Mouse (Mus musculus) lung, postnatal 25 days (tissue): ENCODE data around the gene Epha5.

ENCODE experiments used
- DNase-seq: peaks from one replicate; pipeline ENCODE4 v3.0.0; 2022; ENCODE audit warnings: low spot score

Gene Epha5

DNA sequence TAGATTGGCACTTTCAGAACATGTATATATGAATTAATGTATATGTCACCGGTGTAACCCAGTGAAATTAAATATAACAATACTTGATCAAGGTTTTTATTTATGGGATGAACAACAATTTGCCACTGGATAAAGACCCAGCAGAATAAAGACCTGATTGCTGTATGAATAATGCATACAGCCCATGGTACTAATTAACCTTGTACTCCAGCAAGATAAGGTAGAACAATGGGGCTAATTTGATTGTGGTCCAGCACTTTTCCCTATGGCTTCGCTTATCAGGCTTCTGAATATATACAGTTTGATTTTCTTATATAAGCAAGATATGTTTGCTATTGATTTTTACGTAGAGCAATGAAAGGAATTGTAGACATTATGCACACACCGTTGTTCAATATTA, 103.6 kb downstream of the Epha5 start:
- no peak for DNase-seq

DNA sequence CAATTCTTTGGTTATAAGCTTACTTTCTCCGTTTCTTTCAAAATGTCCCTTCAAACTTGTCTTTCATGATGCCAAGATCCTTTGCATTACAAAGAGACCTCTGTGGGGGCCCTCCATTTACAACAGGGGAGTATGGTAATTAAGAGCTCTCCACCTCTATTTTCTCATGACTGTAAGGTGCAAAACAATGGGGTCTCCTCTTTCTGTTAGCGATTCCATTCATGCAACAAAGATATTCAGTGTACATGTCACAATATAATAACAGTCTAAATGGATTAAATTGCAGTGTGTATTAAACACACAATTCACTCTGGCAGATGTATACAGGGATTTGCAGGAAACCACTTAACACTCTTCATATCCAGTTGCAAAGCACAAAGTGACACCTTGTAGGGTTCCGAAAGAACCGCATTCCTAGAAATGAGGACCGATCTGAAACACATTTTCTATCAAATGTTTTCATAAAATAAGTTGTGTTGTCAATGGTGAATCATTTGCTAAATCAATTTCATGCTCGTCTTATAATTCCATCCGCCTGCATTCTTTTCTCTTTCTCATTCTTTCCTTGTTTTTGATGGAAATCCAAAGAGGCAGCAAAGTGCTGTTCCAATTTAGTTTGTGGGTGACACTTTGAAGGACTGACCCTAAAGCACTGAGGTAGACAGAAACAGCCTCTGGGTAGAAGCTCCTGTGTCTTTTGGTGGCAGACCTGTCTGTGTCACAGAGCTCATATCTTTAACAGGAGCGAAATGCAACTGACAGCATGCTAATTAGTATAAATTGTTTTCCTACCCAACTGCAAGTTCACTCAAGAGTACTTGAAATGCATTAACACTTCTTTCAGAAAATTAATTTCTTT, 118.1 kb downstream of the Epha5 start:
- DNase-seq = no peak

DNA sequence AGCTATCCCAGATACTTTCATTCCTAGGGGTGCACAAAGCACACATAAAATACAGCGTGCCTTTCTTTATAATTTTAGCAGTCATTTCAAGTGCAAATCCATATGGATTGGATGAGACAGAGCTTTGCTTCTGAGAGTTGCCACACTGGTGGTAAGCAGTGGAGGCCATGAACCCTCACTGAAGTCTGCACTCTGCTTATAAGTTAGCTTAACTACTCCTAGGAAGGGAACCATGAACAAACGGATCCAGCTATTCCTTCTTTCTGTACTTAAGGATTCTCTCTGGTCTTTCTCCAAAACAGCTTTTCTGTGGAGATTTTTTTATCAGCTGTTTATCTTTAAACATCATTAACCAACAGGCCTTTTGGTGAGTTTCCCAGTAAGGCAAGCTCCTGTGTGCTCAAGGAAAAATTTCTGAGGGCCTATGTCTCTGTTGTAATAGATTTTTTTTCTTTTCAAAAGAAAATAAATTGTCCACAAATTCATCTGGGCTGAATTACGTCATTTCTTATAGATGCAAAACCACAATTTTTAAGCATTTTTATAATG, 127.7 kb downstream of the Epha5 start:
- no peak for DNase-seq

- no peak for DNase-seq
Measured at GRCm38 (mm10) chr5:84281290-84282017, 135.7 kb downstream of the Epha5 start.

GRCm38 (mm10) chr5:84276996-84277395, 140.2 kb downstream of the Epha5 start:
- DNase-seq = no peak

GRCm38 (mm10) chr5:84265407-84265806, 151.8 kb downstream of the Epha5 start:
- DNase-seq = no peak

- DNase-seq = no peak
Measured at GRCm38 (mm10) chr5:84263999-84264398, 153.2 kb downstream of the Epha5 start.

DNA sequence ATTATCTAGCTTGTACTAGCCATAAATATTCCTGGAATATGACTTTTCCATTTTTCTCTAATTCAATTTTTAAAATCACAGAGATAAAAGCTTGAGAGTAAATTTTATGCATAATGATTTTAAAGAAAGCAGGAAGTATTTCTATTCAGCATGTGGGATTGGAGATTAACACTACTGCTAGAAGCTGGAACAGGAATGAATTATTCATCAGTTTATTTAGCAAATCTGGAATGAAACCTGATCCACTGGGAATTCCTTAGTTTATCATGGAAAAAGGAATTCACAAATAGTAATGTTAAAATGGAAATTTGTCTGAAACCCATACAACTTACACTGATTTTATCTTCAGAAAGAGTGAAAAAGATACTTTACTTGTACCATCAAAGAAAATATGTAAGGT, 187.2 kb downstream of the Epha5 start:
- DNase-seq = no peak

- DNase-seq = no peak
Measured at GRCm38 (mm10) chr5:84208609-84209008, 208.6 kb downstream of the Epha5 start.

DNA sequence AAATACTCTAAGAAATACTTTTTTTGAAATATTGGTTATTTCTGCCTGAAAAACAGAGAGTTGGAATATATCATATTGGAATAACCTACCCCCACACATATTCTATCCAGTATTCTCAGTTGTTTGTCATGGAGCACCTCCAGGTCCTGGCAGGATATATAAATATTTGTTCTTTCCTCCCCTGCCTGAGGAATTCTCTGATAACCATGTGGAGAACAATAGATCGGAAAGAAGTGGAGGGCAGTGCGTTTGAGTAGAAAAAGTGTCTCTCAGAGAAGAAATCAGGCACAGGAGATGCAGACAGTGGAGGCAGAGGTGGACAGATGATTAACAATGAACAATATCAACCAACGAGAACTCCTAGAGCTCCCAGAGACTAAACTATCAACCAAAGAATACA, 223.8 kb downstream of the Epha5 start:
- no peak for DNase-seq

GRCm38 (mm10) chr5:84184189-84184588, 233.0 kb downstream of the Epha5 start:
- DNase-seq = no peak

- DNase-seq = no peak
Measured at GRCm38 (mm10) chr5:84153095-84153494, 264.1 kb downstream of the Epha5 start.

DNA sequence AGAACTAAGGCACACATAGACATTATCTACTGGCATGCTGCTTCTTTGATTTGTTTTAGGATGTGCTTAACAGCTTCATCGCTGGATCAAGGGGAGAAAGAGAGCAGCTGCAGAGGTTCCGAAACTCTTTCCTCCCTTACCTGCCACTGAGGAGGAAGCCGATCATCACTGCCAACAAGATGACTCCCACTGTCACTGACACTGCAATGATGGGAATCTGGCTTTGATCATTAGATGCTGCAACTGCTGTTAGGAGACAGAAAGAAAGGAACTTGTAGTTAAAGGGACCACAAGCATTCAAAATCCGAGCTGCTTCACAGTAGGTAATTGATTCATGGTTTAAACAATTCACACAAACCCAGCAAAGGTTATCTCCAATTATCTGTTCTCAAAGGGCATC, 275.0 kb downstream of the Epha5 start:
- DNase-seq = no peak

DNA sequence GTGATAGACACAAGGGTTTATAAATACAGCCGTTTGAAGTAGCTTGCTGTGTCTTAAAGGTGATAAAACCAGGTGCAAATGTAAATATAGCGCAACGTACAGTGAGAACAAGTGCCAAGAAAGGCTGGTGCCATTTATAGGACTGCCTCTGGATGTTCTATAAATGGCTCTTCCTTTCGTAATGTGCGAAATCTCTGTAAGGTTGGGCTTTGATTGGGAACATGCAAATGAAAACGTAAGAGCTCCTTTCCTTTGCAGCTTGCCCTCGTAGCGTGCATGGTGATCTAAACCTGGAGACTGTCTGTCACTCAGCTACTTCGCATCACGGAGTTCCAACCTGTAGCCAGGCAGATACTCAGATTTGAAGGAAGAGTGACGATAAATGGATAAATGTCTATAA, 321.2 kb downstream of the Epha5 start:
- DNase-seq = no peak

DNA sequence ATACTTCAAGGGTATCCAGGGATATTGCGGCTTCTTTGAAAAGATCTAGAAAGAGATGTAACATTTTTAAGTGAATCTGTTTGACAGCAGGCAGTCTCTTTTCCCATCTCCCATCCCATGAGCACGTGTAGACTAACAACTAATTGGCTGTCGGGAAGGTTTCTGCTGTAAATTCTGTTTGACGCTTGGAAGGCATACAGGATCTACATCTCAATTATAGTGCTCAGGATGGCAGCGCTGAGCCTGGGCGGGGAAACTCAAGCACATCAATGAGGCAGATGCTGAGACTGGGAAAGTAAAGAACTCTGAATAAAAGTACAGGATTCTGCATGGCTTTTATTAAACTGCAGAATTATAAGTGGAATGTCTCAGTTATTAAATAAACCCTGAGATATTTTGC, 335.9 kb downstream of the Epha5 start:
- DNase-seq = no peak

DNA sequence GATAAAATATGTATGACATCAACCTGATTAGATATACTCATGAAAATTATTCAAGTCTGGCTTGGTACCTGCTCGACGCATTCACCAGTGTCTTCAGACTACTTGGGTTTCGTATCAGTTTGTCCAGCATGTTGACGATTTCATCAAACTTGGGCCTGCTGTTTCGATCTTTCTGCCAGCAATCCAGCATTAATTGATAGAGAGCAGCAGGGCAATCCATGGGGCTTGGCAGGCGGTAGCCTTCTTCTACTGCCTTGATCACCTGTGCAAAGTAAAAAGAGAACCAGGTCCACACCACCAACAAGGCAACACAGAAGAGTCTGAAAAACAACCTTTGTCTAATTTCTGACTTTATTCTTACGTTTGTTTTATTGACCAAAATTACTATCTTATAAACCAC, 346.2 kb downstream of the Epha5 start:
- DNase-seq = no peak

DNA sequence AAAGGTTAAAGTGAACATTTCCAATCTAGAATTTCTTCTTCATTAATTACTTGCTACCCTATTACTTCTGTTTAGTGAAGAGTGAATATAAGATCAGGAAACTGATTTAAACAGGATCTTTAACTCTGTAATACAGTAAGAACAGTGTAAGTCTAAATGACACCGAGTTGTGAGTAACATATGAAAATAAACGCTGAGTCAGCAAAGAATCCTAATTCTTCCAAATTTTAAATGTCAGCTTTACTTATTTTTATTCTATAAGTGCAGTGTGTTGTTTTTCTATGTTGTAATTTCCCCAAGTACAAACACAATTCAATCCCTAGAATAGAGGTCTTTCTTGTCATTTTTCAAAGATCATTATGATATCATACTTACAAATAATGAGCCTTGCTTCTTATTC, 363.3 kb downstream of the Epha5 start:
- no peak for DNase-seq

DNA sequence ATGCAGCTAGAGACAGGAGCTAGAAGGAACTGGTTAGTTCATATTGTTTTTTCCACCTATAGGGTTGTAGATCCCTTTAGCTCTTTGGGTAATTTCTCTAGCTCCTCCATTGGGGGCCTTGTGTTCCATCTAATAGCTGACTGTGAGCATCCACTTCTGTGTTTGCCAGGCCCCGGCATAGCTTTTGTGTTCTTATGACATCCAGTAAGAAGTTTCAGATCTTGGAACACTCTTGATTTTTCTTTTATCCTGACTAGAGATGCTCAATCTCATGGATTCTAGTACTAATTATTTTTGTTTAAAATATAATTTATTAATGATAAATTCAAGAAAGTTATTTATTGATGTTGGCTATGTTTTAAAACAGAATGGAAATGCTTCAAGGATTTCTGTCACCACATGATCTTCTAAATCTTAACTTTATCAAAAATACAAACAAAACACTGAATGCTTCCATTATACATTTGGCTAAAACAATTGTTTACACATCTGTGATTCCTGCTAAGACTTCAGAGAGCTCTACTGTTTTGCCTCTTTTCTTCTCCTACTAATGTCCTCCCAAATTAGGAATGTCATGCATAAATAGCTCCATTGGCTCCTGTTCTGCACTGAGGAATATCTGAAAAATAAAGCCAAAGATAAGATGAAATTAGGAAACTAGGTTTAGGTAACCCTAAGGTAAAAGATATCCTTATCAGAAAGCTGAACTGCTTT, 379.8 kb downstream of the Epha5 start:
- DNase-seq = no peak
